Mouse (Mus musculus) neutrophil, adult 83 days (primary cell): ENCODE measurements around the gene Dnajc11. TPM values are rescaled to one million over a fixed set of nuclear protein-coding genes. Genes with fewer than 3 reads are reported as not detected.

ENCODE experiments used
- total RNA-seq, 2 experiments: library from RNA; stranded (reverse); gene quantifications; one replicate each; pipeline ENCODE4 v1.2.4; 2023

Dnajc11 gene
- total RNA-seq, result 10 to 100 TPM; 34.5 to 39.1 TPM

GRCm38 (mm10) chr4:151933505-151934214 is at the start of gene Dnajc11:
Gene Dnajc11 (plus strand): TSS chr4:151933691.

GRCm38 (mm10) chr4:151988342-151989109 is 55.0 kb downstream of the Dnajc11 start, which contains the start of gene Thap3:
Gene Thap3 (minus strand): TSS chr4:151988997.

GRCm38 (mm10) chr4:151996173-151996950 is 62.9 kb downstream of the Dnajc11 start, which contains the start of gene Phf13:
Gene Phf13 (minus strand): TSS chr4:151996258.

GRCm38 (mm10) chr4:152008622-152009075 is 75.2 kb downstream of the Dnajc11 start, which contains the start of gene Klhl21:
Gene Klhl21 (plus strand): TSS chr4:152008803.

GRCm38 (mm10) chr4:152027524-152027923 is 94.0 kb downstream of the Dnajc11 start, which contains the start of gene Zbtb48:
Gene Zbtb48 (minus strand): TSS chr4:152027671.

Other genes with a start within 250 kb of the Dnajc11 start
- 10 to 100 TPM; 18.8 to 27.6 TPM for gene Camta1, start 71.8 kb upstream of the Dnajc11 start, total RNA-seq
- 10 to 100 TPM; 19.0 to 21.7 TPM for gene Thap3, start 55.3 kb downstream of the Dnajc11 start, total RNA-seq
- 1 to 10 TPM; 3.7 to 3.8 TPM for gene Phf13, start 62.6 kb downstream of the Dnajc11 start, total RNA-seq
- gene Klhl21, start 75.1 kb downstream of the Dnajc11 start, total RNA-seq, result 1 to 10 TPM; 4.8 to 6.7 TPM
- gene Zbtb48, start 94.0 kb downstream of the Dnajc11 start, total RNA-seq, result 10 to 100 TPM in 1 of 2 experiments, 1 to 10 TPM in 1; 7.7 to 13.9 TPM
- under 1 TPM; 0.15 to 0.60 TPM for gene Tas1r1, start 104.9 kb downstream of the Dnajc11 start, total RNA-seq
- 10 to 100 TPM; 11.8 to 11.9 TPM for gene Nol9, start 105.6 kb downstream of the Dnajc11 start, total RNA-seq
- 1 to 10 TPM; 2.5 to 5.0 TPM for gene Plekhg5, start 138.8 kb downstream of the Dnajc11 start, total RNA-seq
- gene Tnfrsf25, start 182.2 kb downstream of the Dnajc11 start, total RNA-seq, result under 1 TPM; 0.22 to 0.38 TPM
- gene Espn, start 218.7 kb downstream of the Dnajc11 start, total RNA-seq, result under 1 TPM; 0.24 to 0.50 TPM
- not detected for gene Hes2, start 225.2 kb downstream of the Dnajc11 start, total RNA-seq
- gene Acot7, start 244.4 kb downstream of the Dnajc11 start, total RNA-seq, result 10 to 100 TPM; 28.0 to 30.0 TPM